Mouse (Mus musculus): ENCODE measurements around the gene Uba7. TPM values are rescaled to one million over a fixed set of nuclear protein-coding genes. Genes with fewer than 3 reads are reported as not detected.

Uba7 gene
- total RNA-seq (2021) = 15.2 and 20.9 TPM in 2 replicates
- long read RNA-seq, experiment 1, partial matches to known transcripts = 1 of 11 reads
- long read RNA-seq, experiment 1, other reads (novel, unspliced or antisense) = 6 of 11 reads
- long read RNA-seq, experiment 2, transcript Uba7-212 (3 exons, 503 nt) = major isoform, 6 of 11 reads
- long read RNA-seq, experiment 2, partial matches to known transcripts = 0 of 11 reads
- long read RNA-seq, experiment 2, other reads (novel, unspliced or antisense) = 4 of 11 reads

- peak; percentile 41 for DNase-seq
These were observed at the start of gene Uba7 for GRCm38 (mm10) chr9:107975399-107976386. Gene Uba7 (plus strand): TSS chr9:107975505.

GRCm38 (mm10) chr9:107926920-107927420 lies 48.3 kb upstream of the Uba7 start:
- DNase-seq = no peak

- no peak for DNase-seq
These were observed 47.6 kb upstream of the Uba7 start for GRCm38 (mm10) chr9:107927749-107928148.

- DNase-seq = no peak
These were observed 47.1 kb upstream of the Uba7 start, which contains the start of gene Actl11 for GRCm38 (mm10) chr9:107928169-107928568. Gene Actl11 (plus strand): TSS chr9:107928469.

- no peak for DNase-seq
These were observed 43.1 kb upstream of the Uba7 start for GRCm38 (mm10) chr9:107932221-107932620.

- DNase-seq = no peak
These were observed 41.2 kb upstream of the Uba7 start for GRCm38 (mm10) chr9:107934146-107934545.

- DNase-seq = no peak
These were observed 39.9 kb upstream of the Uba7 start, which contains the start of gene Camkv for GRCm38 (mm10) chr9:107935374-107935773. Gene Camkv (plus strand): TSS chr9:107935674.

GRCm38 (mm10) chr9:107935790-107936214 lies 39.5 kb upstream of the Uba7 start:
- peak; percentile 52 for DNase-seq

GRCm38 (mm10) chr9:107936215-107936822 lies 39.0 kb upstream of the Uba7 start:
- DNase-seq = peak; percentile 39

GRCm38 (mm10) chr9:107936831-107937230 lies 38.5 kb upstream of the Uba7 start:
- DNase-seq = no peak

- no peak for DNase-seq
These were observed 27.8 kb upstream of the Uba7 start for GRCm38 (mm10) chr9:107947241-107948194.

- DNase-seq = no peak
These were observed 26.0 kb upstream of the Uba7 start for GRCm38 (mm10) chr9:107949184-107949921.

- no peak for DNase-seq
These were observed 25.4 kb upstream of the Uba7 start, which contains the start of gene Traip for GRCm38 (mm10) chr9:107949922-107950235. Gene Traip (plus strand): TSS chr9:107950136.

- DNase-seq = peak; percentile 97
These were observed 24.6 kb upstream of the Uba7 start for GRCm38 (mm10) chr9:107950460-107951355.

GRCm38 (mm10) chr9:107955613-107956289 lies 19.6 kb upstream of the Uba7 start:
- no peak for DNase-seq

- DNase-seq = no peak
These were observed 18.2 kb upstream of the Uba7 start for GRCm38 (mm10) chr9:107957141-107957540.

GRCm38 (mm10) chr9:107959896-107960295 lies 15.4 kb upstream of the Uba7 start:
- peak; percentile 68 for DNase-seq

GRCm38 (mm10) chr9:107960928-107961327 lies 14.4 kb upstream of the Uba7 start:
- no peak for DNase-seq

GRCm38 (mm10) chr9:107961351-107961762 lies 13.9 kb upstream of the Uba7 start:
- DNase-seq = no peak
